Mouse (Mus musculus): ENCODE data around the gene Ets1. TPM values are rescaled to one million over a fixed set of nuclear protein-coding genes. Genes with fewer than 3 reads are reported as not detected.

Ets1 gene
- polyA plus RNA-seq, 1 experiment: 0.09 TPM

- Histone ChIP-seq H3K4me1 (peaks cover 19% of the 10 kb centered on the region), H3K36me3 (replicated peaks; ENCODE audit: low read length) (no peaks in the 10 kb centered on the region), H3K9me3 (no peaks in the 10 kb centered on the region), H3K4me3 (replicated peaks) (no peak overlapping the region), H3K27me3 (replicated peaks) (peaks cover 89% of the 10 kb centered on the region)
- TF ChIP-seq FLI1 (IDR thresholded peaks at IDR 0.05; ENCODE audit: low read length) (no peak), GATA1 (IDR thresholded peaks at IDR 0.05; ENCODE audit: borderline replicate concordance, low read length) (no peak)
Observed at GRCm38 (mm10) chr9:32673923-32674322, 37.9 kb downstream of the Ets1 start.

- peaks cover 81% of the 10 kb centered on the region for H3K27me3 ChIP-seq (replicated peaks)
- H3K4me3 ChIP-seq (replicated peaks): no peak overlapping the region
- no peak for TF ChIP-seq GATA1 (IDR thresholded peaks at IDR 0.05; ENCODE audit: borderline replicate concordance, low read length)
- TF ChIP-seq FLI1 (IDR thresholded peaks at IDR 0.05; ENCODE audit: low read length): no peak
- H3K9me3 ChIP-seq: no peaks in the 10 kb centered on the region
- no peaks in the 10 kb centered on the region for H3K36me3 ChIP-seq (replicated peaks; ENCODE audit: low read length)
- peaks cover 19% of the 10 kb centered on the region for H3K4me1 ChIP-seq
Observed at GRCm38 (mm10) chr9:32675671-32676409, 39.8 kb downstream of the Ets1 start.

- no peak overlapping the region for H3K4me3 ChIP-seq (replicated peaks)
- TF ChIP-seq GATA1 (IDR thresholded peaks at IDR 0.05; ENCODE audit: borderline replicate concordance, low read length): no peak
- no peak for TF ChIP-seq FLI1 (IDR thresholded peaks at IDR 0.05; ENCODE audit: low read length)
- peaks cover 18% of the 10 kb centered on the region for H3K4me1 ChIP-seq
- H3K27me3 ChIP-seq (replicated peaks): peaks cover 74% of the 10 kb centered on the region
- H3K9me3 ChIP-seq: no peaks in the 10 kb centered on the region
- H3K36me3 ChIP-seq (replicated peaks; ENCODE audit: low read length): no peaks in the 10 kb centered on the region
Observed at GRCm38 (mm10) chr9:32676480-32676879, 40.5 kb downstream of the Ets1 start.

- H3K4me1 ChIP-seq: peaks cover 10% of the 10 kb centered on the region
- H3K4me3 ChIP-seq (replicated peaks): no peak overlapping the region
- TF ChIP-seq FLI1 (IDR thresholded peaks at IDR 0.05; ENCODE audit: low read length): no peak
- H3K9me3 ChIP-seq: no peaks in the 10 kb centered on the region
- H3K27me3 ChIP-seq (replicated peaks): peaks cover 72% of the 10 kb centered on the region
- H3K36me3 ChIP-seq (replicated peaks; ENCODE audit: low read length): no peaks in the 10 kb centered on the region
Observed at GRCm38 (mm10) chr9:32677646-32678045, 41.6 kb downstream of the Ets1 start.

GRCm38 (mm10) chr9:32678120-32678757 is 42.2 kb downstream of the Ets1 start:
- H3K4me3 ChIP-seq (replicated peaks): no peak overlapping the region
- H3K9me3 ChIP-seq: no peaks in the 10 kb centered on the region
- H3K27me3 ChIP-seq (replicated peaks): peaks cover 69% of the 10 kb centered on the region
- TF ChIP-seq GATA1 (IDR thresholded peaks at IDR 0.05; ENCODE audit: borderline replicate concordance, low read length) (no peak), FLI1 (IDR thresholded peaks at IDR 0.05; ENCODE audit: low read length) (no peak)
- peaks cover 4% of the 10 kb centered on the region for H3K4me1 ChIP-seq
- H3K36me3 ChIP-seq (replicated peaks; ENCODE audit: low read length): no peaks in the 10 kb centered on the region

GRCm38 (mm10) chr9:32679531-32679930 is 43.5 kb downstream of the Ets1 start:
- Histone ChIP-seq H3K27me3 (replicated peaks) (peaks cover 67% of the 10 kb centered on the region), H3K9me3 (no peaks in the 10 kb centered on the region), H3K4me3 (replicated peaks) (no peak overlapping the region), H3K36me3 (replicated peaks; ENCODE audit: low read length) (no peaks in the 10 kb centered on the region), H3K4me1 (peaks cover 4% of the 10 kb centered on the region; the same call in 1 of the 2 replicates)
- TF ChIP-seq FLI1 (IDR thresholded peaks at IDR 0.05; ENCODE audit: low read length) (no peak), GATA1 (IDR thresholded peaks at IDR 0.05; ENCODE audit: borderline replicate concordance, low read length) (no peak)

GRCm38 (mm10) chr9:32680201-32680600 is 44.2 kb downstream of the Ets1 start:
- Histone ChIP-seq H3K27me3 (replicated peaks) (peaks cover 66% of the 10 kb centered on the region), H3K4me1 (peaks cover 4% of the 10 kb centered on the region; the same call in 1 of the 2 replicates), H3K36me3 (replicated peaks; ENCODE audit: low read length) (no peaks in the 10 kb centered on the region), H3K9me3 (no peaks in the 10 kb centered on the region), H3K4me3 (replicated peaks) (no peak overlapping the region)
- TF ChIP-seq GATA1 (IDR thresholded peaks at IDR 0.05; ENCODE audit: borderline replicate concordance, low read length) (no peak), FLI1 (IDR thresholded peaks at IDR 0.05; ENCODE audit: low read length) (no peak)

- no peaks in the 10 kb centered on the region for H3K36me3 ChIP-seq (replicated peaks; ENCODE audit: low read length)
- H3K4me3 ChIP-seq (replicated peaks): no peak overlapping the region
- H3K27me3 ChIP-seq (replicated peaks): peaks cover 74% of the 10 kb centered on the region
- TF ChIP-seq FLI1 (IDR thresholded peaks at IDR 0.05; ENCODE audit: low read length): no peak
- TF ChIP-seq GATA1 (IDR thresholded peaks at IDR 0.05; ENCODE audit: borderline replicate concordance, low read length): no peak
- no peaks in the 10 kb centered on the region for H3K9me3 ChIP-seq
- H3K4me1 ChIP-seq: peaks cover 4% of the 10 kb centered on the region; the same call in 1 of the 2 replicates
Observed at GRCm38 (mm10) chr9:32685793-32686558, 50.0 kb downstream of the Ets1 start.

- Histone ChIP-seq H3K27me3 (replicated peaks) (peaks cover 79% of the 10 kb centered on the region), H3K4me1 (no peaks in the 10 kb centered on the region), H3K4me3 (replicated peaks) (no peak overlapping the region), H3K9me3 (no peaks in the 10 kb centered on the region), H3K36me3 (replicated peaks; ENCODE audit: low read length) (no peaks in the 10 kb centered on the region)
- no peak for TF ChIP-seq FLI1 (IDR thresholded peaks at IDR 0.05; ENCODE audit: low read length)
Observed at GRCm38 (mm10) chr9:32688351-32688750, 52.3 kb downstream of the Ets1 start.
